Mouse (Mus musculus) forebrain, embryonic 10.5 days (tissue): ENCODE results near the gene Tgoln1. TPM values are rescaled to one million over a fixed set of nuclear protein-coding genes. Genes with fewer than 3 reads are reported as not detected.
A peak's percentile ranks its signal among the peaks of the same experiment; 100 is the strongest.

ENCODE experiments used
- DNase-seq: peaks from one replicate; pipeline ENCODE4 v3.0.0-alpha.2; 2017; ENCODE audit warnings: low spot score; ENCODE audit errors: extremely low spot score
- H3K27ac ChIP-seq: fragments of 300-500 bp; sonication (generic); 2 replicates; pipeline ENCODE4 v1.5.1; 2016; ENCODE audit warnings: mild to moderate bottlenecking
- H3K27me3 ChIP-seq: fragments of 300-500 bp; sonication (generic); 2 replicates; pipeline ENCODE4 v1.6.1; 2016; ENCODE audit warnings: mild to moderate bottlenecking; ENCODE audit not compliant: poor library complexity, severe bottlenecking
- H3K36me3 ChIP-seq: fragments of 300-500 bp; sonication (generic); replicated peaks from 2 replicates; pipeline ENCODE4 v1.6.1; 2016; ENCODE audit warnings: mild to moderate bottlenecking, moderate library complexity
- H3K4me1 ChIP-seq: fragments of 300-500 bp; sonication (generic); 2 replicates; pipeline ENCODE4 v1.6.1; 2016
- H3K4me3 ChIP-seq: fragments of 300-500 bp; sonication (generic); 2 replicates; pipeline ENCODE4 v1.5.1; 2016; ENCODE audit warnings: mild to moderate bottlenecking, moderate library complexity
- H3K9me3 ChIP-seq: fragments of 300-500 bp; sonication (generic); 2 replicates; pipeline ENCODE4 v1.6.1; 2016; ENCODE audit warnings: mild to moderate bottlenecking, moderate library complexity
- WGBS: fragments of 180-500 bp; shearing (Covaris S2); methylation state at CpG from one replicate; pipeline ENCODE4 v1.1.7; 2016; 5-methylcytosine and 5-hydroxymethylcytosine counted together
- polyA plus RNA-seq: library from polyadenylated mRNA; unstranded; fragments of >200 nt; fragmentation: Nextera tagmentation; extraction: Ambion mirVana; gene quantifications from 2 replicates; pipeline ENCODE4 v1.2.1, GENCODE M21; 2016

Gene Tgoln1
- polyA plus RNA-seq, 1 experiment from 2014 or later = 28.7 TPM

DNA sequence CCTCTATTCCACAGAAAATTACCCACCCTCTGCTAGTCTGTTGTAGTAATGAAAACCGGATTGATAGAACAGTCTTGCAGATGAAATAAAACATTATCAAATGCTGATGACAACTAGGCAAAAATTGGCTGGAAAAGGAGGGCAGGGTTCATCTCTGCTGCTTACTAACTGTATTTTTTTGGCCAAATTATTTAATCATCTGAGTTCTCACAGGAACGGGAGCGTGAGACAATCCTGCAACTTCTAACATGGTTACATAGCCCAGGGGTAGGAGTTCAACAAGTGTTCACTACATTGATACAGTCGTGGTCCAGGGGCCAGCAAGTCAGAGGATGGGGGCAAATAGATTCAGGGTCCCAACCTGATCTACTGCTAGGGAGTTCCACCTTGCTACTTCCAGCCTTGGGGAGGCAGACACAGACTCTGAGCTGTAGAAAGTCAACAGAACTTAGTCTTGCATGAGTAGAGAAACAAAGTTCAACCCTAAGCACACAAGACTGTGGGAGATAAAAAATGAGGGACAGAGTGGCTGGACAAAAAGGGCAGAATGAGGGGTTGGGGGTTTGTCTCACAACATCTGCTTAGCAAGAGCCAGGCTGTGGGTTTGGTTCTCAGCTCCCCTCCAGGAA, 33.5 kb downstream of the Tgoln1 start:
- Histone ChIP-seq H3K36me3 (no peaks in the 10 kb centered on the region; the same call in 1 of the 2 replicates), H3K4me3 (no peak overlapping the region), H3K9me3 (no peaks in the 10 kb centered on the region), H3K27me3 (no peaks in the 10 kb centered on the region), H3K4me1 (peaks cover 6% of the 10 kb centered on the region; the same call in 1 of the 2 replicates), H3K27ac (no peak overlapping the region)
- no peak for DNase-seq
- 88% methylated on average over 4 of the region's 4 CpGs for WGBS

DNA sequence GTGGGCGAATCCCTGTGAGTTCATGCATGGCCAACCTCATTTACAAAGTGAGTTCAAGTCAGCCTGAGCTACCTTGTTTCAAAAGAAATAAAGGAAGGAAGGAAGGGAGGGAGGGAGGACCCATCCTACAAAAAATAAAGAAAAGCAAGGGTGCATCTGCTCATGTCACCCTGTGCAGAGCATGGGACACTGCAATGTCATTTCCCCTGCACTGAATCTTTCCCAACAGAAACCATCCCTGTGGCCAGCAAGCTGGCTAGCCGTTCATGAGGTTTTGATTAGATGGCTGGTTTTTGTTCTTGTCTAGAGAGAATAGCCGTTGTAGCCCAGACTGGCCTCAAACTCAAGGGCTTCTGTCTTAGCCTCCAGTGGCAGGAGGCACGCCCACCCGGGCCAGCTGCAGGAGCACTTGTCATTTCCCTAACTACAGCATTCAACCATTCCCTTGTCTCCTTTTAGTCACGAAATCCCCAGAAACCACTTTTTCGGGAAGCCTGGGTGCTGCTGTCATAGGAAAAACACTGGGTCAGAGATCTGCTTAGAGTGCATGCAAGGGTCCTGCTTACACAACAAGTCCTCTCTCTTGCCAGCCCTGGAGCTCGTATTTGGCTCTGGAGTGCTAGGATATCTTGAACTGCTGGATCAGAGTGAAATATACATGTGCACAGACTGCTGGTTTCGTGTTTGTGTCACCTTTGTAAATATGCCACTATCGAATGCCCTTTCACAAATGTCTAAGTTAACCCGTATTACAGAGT, 35.0 kb downstream of the Tgoln1 start:
- no peak for DNase-seq
- H3K4me1 ChIP-seq = peaks cover 6% of the 10 kb centered on the region; the same call in 1 of the 2 replicates
- peaks cover 4% of the 10 kb centered on the region for H3K36me3 ChIP-seq
- H3K4me3 ChIP-seq = no peak overlapping the region
- 79% methylated on average over 11 of the region's 11 CpGs for WGBS
- no peaks in the 10 kb centered on the region for H3K9me3 ChIP-seq
- no peaks in the 10 kb centered on the region for H3K27me3 ChIP-seq
- H3K27ac ChIP-seq = no peak overlapping the region

DNA sequence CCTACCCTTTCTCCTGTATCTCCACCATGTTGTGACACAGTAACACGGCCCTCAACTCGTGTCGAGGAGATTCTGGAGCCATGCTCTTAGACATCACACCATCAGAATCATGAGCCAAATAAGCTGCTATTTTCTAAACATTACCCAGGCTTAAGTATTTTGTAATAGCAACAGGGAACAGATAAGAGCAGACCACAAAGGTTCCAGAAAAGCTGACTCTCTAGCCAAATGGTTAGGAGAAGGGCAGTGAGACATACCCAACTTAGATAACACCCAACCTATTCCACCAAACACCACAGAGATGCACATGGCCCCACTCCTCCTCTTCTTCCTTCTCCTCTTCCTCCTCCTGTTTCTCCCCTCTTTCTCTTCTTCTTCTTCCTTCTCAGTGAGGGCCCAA, 40.8 kb downstream of the Tgoln1 start:
- Histone ChIP-seq H3K4me3 (no peak overlapping the region), H3K36me3 (peaks cover 10% of the 10 kb centered on the region; the same call in 1 of the 2 replicates), H3K9me3 (no peaks in the 10 kb centered on the region), H3K27ac (no peak overlapping the region), H3K4me1 (no peaks in the 10 kb centered on the region), H3K27me3 (no peaks in the 10 kb centered on the region)
- WGBS = 93% methylated on average over 3 of the region's 3 CpGs
- no peak for DNase-seq

- no peaks in the 10 kb centered on the region for H3K27me3 ChIP-seq
- no peak overlapping the region for H3K27ac ChIP-seq
- H3K4me3 ChIP-seq = no peak overlapping the region
- no peaks in the 10 kb centered on the region for H3K4me1 ChIP-seq
- no peaks in the 10 kb centered on the region for H3K9me3 ChIP-seq
- no peak for DNase-seq
- WGBS = 47% methylated on average over 3 of the region's 3 CpGs
- H3K36me3 ChIP-seq = peaks cover 12% of the 10 kb centered on the region
These were observed 45.0 kb downstream of the Tgoln1 start for GRCm38 (mm10) chr6:72571826-72572225.

- no peak overlapping the region for H3K4me3 ChIP-seq
- H3K27me3 ChIP-seq = no peaks in the 10 kb centered on the region
- DNase-seq = no peak
- no peak overlapping the region for H3K27ac ChIP-seq
- H3K9me3 ChIP-seq = no peaks in the 10 kb centered on the region
- WGBS = 87% methylated on average over 10 of the region's 10 CpGs
- H3K36me3 ChIP-seq = peaks cover 8% of the 10 kb centered on the region; the same call in 1 of the 2 replicates
- peaks cover under 1% of the 10 kb centered on the region for H3K4me1 ChIP-seq
These were observed 46.0 kb downstream of the Tgoln1 start for GRCm38 (mm10) chr6:72570644-72571397.

GRCm38 (mm10) chr6:72568736-72569135, 48.1 kb downstream of the Tgoln1 start:
- Histone ChIP-seq H3K4me1 (peaks cover 10% of the 10 kb centered on the region), H3K27ac (no peak overlapping the region), H3K36me3 (peaks cover 8% of the 10 kb centered on the region; the same call in 1 of the 2 replicates), H3K9me3 (no peaks in the 10 kb centered on the region), H3K4me3 (no peak overlapping the region), H3K27me3 (no peaks in the 10 kb centered on the region)
- DNase-seq = no peak
- 91% methylated on average over 10 of the region's 10 CpGs for WGBS

- H3K27ac ChIP-seq = no peak overlapping the region
- WGBS = 88% methylated on average over 5 of the region's 5 CpGs
These were observed 49.3 kb downstream of the Tgoln1 start for GRCm38 (mm10) chr6:72567508-72567907.

GRCm38 (mm10) chr6:72566044-72566443, 50.8 kb downstream of the Tgoln1 start:
- Histone ChIP-seq H3K36me3 (peaks cover 6% of the 10 kb centered on the region; the same call in 1 of the 2 replicates), H3K4me1 (peaks cover 20% of the 10 kb centered on the region), H3K9me3 (no peaks in the 10 kb centered on the region), H3K27ac (peak overlapping the region; percentile 68), H3K27me3 (no peaks in the 10 kb centered on the region), H3K4me3 (peak overlapping the region; percentile 8; the same call in 1 of the 2 replicates)
- 4% methylated on average over 4 of the region's 4 CpGs for WGBS
- peak; percentile 82 for DNase-seq

More at GRCm38 (mm10) chr6:72567508-72567907, 49.3 kb downstream of the Tgoln1 start:
- Histone ChIP-seq H3K9me3 (no peaks in the 10 kb centered on the region), H3K27me3 (no peaks in the 10 kb centered on the region), H3K36me3 (peaks cover 6% of the 10 kb centered on the region; the same call in 1 of the 2 replicates), H3K4me1 (peaks cover 17% of the 10 kb centered on the region), H3K4me3 (no peak overlapping the region)
- DNase-seq = no peak

- Histone ChIP-seq H3K9me3 (no peaks in the 10 kb centered on the region), H3K36me3 (peaks cover 6% of the 10 kb centered on the region; the same call in 1 of the 2 replicates), H3K4me3 (no peak overlapping the region), H3K27me3 (no peaks in the 10 kb centered on the region), H3K27ac (peak overlapping the region; percentile 68), H3K4me1 (peaks cover 20% of the 10 kb centered on the region)
- 74% methylated on average over 7 of the region's 7 CpGs for WGBS
- DNase-seq = no peak
These were observed 51.3 kb downstream of the Tgoln1 start for GRCm38 (mm10) chr6:72565506-72565905.

GRCm38 (mm10) chr6:72562894-72563293, 53.9 kb downstream of the Tgoln1 start:
- Histone ChIP-seq H3K4me1 (peaks cover 20% of the 10 kb centered on the region), H3K9me3 (no peaks in the 10 kb centered on the region), H3K36me3 (0 out of 2 replicates have a peak, but pooled peaks cover under 1% of the 10 kb centered on the region), H3K27me3 (no peaks in the 10 kb centered on the region), H3K27ac (no peak overlapping the region), H3K4me3 (no peak overlapping the region)
- no peak for DNase-seq
- 67% methylated on average over 5 of the region's 5 CpGs for WGBS

DNA sequence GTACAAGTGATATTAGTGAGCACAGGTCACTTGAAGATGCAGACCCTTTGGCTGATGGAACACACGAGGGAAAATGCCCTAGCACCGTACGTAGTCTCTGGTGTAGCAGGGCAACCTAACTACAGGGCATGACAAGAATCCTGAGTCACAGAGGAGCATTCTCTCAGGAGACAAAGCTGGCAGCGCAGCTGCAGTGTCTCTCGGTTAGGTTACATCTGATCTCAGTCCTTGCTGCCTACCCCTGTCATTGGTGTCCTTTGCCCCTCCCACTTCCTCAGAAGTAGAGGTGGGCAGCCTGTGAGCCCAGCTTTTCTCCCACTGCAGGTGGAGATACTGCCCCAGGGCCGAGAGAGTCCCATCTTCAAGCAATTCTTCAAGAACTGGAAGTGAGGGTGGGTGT, 54.3 kb downstream of the Tgoln1 start:
- Histone ChIP-seq H3K27me3 (no peaks in the 10 kb centered on the region), H3K36me3 (no peaks in the 10 kb centered on the region), H3K4me1 (peaks cover 20% of the 10 kb centered on the region), H3K9me3 (no peaks in the 10 kb centered on the region), H3K27ac (no peak overlapping the region), H3K4me3 (no peak overlapping the region)
- no peak for DNase-seq
- WGBS = 48% methylated on average over 6 of the region's 6 CpGs

DNA sequence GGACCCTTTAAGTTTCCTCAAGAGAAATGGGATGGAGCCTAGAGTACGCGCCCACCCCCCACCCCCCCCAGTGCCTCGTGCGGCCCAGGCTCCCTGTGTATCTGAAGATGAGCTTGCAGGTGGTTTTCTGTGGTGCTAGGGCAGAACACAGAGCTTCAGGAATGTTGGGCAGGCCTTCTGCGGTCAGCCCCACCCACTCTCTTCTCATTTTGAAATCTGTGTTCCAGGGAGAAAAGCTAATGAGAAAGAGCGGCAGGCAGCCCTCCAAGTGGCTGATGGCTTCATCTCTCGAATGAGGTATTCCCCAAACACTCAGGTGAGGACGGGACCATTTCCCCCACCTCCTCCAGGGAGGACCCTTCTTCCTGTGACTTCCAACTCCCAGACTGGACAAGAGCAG, 56.0 kb downstream of the Tgoln1 start:
- Histone ChIP-seq H3K36me3 (no peaks in the 10 kb centered on the region), H3K27ac (no peak overlapping the region), H3K9me3 (no peaks in the 10 kb centered on the region), H3K4me1 (peaks cover 19% of the 10 kb centered on the region), H3K27me3 (no peaks in the 10 kb centered on the region), H3K4me3 (no peak overlapping the region)
- WGBS = 79% methylated on average over 8 of the region's 8 CpGs
- DNase-seq = no peak
